Mouse (Mus musculus): ENCODE data around the gene Prpsap1. TPM values are rescaled to one million over a fixed set of nuclear protein-coding genes. Genes with fewer than 3 reads are reported as not detected.
A peak's percentile ranks its signal among the peaks of the same experiment; 100 is the strongest.
"Not testable (repeated sequence)": the region's sequence is repeated elsewhere in the genome, so short reads cannot be mapped to it uniquely, and the experiment has no call there.

Gene Prpsap1
- polyA plus RNA-seq, 1 experiment: 112 TPM

DNA sequence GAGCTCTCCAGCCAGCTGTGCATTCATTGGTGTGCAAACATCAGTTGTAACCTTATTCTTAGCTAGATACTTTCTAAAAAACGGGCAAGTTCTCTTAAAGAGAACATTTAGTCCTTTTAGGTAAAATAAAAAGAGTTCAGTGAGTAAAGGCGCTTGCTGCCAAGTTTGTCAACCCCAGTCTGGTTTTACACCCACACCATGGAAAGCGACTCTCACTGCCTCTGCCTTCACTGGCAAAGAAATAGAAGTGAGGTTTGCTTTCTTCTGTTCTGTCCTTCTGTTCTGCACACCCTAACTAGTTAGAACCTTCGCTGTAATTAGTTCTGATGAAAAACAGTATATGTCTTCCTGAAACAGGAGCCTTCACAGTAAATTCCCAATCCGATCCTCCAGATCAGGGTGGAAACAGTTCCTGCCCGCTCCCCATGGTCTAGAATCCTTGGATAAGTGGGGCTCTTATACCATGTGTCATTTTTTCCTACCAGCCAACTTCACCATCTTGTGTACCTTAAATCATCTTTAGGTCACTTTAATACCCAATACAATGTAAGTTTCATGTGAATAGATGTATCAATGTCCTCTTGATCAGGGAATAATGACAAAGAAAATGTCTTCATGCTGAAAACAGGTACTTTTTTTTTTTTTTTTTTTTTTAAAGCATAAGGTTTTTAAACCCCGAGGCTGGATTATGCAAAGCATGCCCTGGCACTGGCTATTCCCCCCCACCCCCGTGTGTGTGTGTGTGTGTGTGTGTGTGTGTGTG, 61.2 kb downstream of the Prpsap1 start:
- H3K4me3 ChIP-seq (ENCODE audit: insufficient read depth, low read length): 0 out of 2 replicates have a peak overlapping the region, but pooled peaks have one; percentile 15
- peaks cover 12% of the 10 kb centered on the region; the same call in 1 of the 2 replicates for H3K4me1 ChIP-seq (ENCODE audit: control insufficient read depth, insufficient read depth, low read length)
- TF ChIP-seq CTCF (IDR thresholded peaks at IDR 0.05; ENCODE audit: borderline replicate concordance, insufficient read depth, low read length) (no peak), POLR2A (IDR thresholded peaks at IDR 0.05; ENCODE audit: low read depth, low read length) (no peak)
- H3K27ac ChIP-seq (ENCODE audit: insufficient read depth, low read length): peak overlapping the region; percentile 69

GRCm38 (mm10) chr11:116432127-116432526, 61.9 kb downstream of the Prpsap1 start:
- TF ChIP-seq POLR2A (IDR thresholded peaks at IDR 0.05; ENCODE audit: low read depth, low read length): no peak
- no peak for TF ChIP-seq CTCF (IDR thresholded peaks at IDR 0.05; ENCODE audit: borderline replicate concordance, insufficient read depth, low read length)
- Histone ChIP-seq H3K4me1 (ENCODE audit: control insufficient read depth, insufficient read depth, low read length) (peaks cover 11% of the 10 kb centered on the region; the same call in 1 of the 2 replicates), H3K4me3 (ENCODE audit: insufficient read depth, low read length) (no peak overlapping the region), H3K27ac (ENCODE audit: insufficient read depth, low read length) (no peak overlapping the region)

DNA sequence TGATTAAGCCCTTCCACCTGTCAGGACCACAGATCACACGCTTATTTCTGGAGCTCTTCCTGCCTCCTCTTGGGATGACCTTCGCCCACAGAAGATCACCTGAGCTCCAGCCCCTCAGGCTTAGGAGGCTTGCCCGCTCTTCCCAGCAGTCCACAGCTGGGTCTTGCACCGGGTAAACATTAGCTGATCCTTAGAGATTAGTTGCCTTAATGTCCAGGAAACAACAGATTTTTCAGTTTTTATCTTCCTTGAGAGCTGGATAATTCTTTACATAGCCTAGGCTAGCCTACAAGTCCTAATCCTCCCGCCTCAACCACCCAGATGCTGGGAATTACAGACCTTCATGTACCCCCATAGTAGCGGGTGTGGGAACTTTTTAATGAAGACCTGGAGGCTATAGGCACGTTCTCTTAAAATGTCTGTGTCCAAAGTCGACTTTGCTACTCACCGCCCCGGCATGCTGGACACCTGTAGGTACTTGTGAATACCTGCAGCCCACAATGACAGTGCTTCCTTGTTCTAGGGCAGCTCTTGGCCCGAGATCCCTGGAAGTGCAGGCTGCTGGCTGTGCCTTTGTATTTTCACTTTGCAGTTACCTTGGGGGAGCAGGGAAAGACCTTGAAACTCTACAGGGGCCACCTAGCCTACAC, 62.4 kb downstream of the Prpsap1 start:
- Histone ChIP-seq H3K27ac (ENCODE audit: insufficient read depth, low read length) (no peak overlapping the region), H3K4me3 (ENCODE audit: insufficient read depth, low read length) (no peak overlapping the region), H3K4me1 (ENCODE audit: control insufficient read depth, insufficient read depth, low read length) (0 out of 2 replicates have a peak, but pooled peaks cover 6% of the 10 kb centered on the region)
- TF ChIP-seq CTCF (IDR thresholded peaks at IDR 0.05; ENCODE audit: borderline replicate concordance, insufficient read depth, low read length): no peak
- TF ChIP-seq POLR2A (IDR thresholded peaks at IDR 0.05; ENCODE audit: low read depth, low read length): no peak

DNA sequence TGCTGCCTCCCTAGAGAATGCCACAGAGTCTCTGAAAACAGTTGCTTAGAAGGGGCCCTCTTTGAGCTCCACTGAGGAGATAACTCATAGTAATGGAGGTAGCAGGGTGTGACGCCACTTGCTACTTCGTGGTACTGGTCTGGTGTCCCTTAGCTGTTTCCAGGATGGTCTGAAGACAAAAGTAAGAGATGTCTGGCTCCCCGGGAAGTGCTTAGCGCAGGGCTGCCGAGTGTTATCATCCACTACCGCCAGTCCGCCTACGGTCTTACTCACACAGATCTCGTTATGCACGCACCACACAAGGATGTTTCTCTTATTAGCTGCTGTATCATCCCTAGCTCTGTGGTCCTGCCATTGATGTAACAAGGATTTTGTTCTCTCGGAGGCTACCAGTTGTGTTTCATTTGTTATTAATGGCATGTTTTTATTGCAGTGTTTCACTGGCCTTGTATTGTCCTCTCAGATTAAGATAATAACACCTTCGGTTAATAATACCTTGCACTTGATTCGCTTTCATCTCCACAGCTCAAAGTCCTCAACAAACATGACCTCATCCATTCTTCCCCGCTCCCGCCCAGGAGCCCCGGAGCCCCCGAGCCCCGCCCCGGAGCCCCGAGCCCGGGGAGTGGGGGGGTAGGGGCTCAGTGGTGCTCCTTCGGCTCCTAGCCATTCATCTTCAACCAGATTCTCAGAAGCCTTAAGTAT, 63.1 kb downstream of the Prpsap1 start:
- no peak for TF ChIP-seq POLR2A (IDR thresholded peaks at IDR 0.05; ENCODE audit: low read depth, low read length)
- no peak for TF ChIP-seq CTCF (IDR thresholded peaks at IDR 0.05; ENCODE audit: borderline replicate concordance, insufficient read depth, low read length)
- H3K27ac ChIP-seq (ENCODE audit: insufficient read depth, low read length): no peak overlapping the region
- H3K4me1 ChIP-seq (ENCODE audit: control insufficient read depth, insufficient read depth, low read length): 0 out of 2 replicates have a peak, but pooled peaks cover 3% of the 10 kb centered on the region
- H3K4me3 ChIP-seq (ENCODE audit: insufficient read depth, low read length): no peak overlapping the region

DNA sequence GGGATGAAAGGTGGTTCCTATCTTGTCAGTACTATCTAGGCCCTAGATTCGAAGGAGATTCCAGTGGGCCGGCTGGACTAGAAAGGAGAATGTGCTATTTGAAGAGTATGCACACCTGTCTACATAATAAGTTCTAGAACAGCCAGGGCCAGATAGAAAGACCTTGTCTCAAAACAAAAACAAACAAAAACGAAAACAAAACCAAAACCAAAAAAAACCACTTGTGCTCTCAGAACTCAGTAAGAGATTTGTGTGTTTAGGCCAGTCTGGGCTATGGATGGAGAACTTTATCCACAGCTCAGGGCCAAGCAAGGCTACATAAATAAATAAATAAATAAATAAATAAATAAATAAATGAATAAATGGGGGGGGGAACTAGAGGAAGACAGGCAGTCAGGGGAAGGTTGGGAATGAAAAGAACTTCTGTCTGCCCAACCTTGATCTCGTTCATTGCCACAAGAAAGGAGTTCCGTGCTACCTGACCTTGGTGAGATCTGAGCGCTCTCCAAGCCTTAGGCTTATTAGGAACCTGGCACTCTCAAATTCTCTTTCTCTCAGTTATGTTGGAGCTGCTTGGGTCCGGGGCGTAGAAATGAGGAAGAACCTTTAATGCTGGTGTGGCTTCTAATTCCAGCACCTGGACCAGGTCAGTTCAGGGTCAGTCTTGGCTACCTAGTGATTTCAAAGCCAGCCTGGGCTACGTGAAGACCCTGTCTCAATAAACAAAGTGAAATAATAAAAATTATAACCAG, 64.0 kb downstream of the Prpsap1 start:
- Histone ChIP-seq H3K4me1 (ENCODE audit: control insufficient read depth, insufficient read depth, low read length) (0 out of 2 replicates have a peak, but pooled peaks cover 2% of the 10 kb centered on the region), H3K27ac (ENCODE audit: insufficient read depth, low read length) (no peak overlapping the region), H3K4me3 (ENCODE audit: insufficient read depth, low read length) (no peak overlapping the region)
- no peak for TF ChIP-seq CTCF (IDR thresholded peaks at IDR 0.05; ENCODE audit: borderline replicate concordance, insufficient read depth, low read length)
- no peak for TF ChIP-seq POLR2A (IDR thresholded peaks at IDR 0.05; ENCODE audit: low read depth, low read length)

GRCm38 (mm10) chr11:116428872-116429859, 64.8 kb downstream of the Prpsap1 start:
- Histone ChIP-seq H3K27ac (ENCODE audit: insufficient read depth, low read length) (no peak overlapping the region), H3K4me1 (ENCODE audit: control insufficient read depth, insufficient read depth, low read length) (0 out of 2 replicates have a peak, but pooled peaks cover 2% of the 10 kb centered on the region), H3K4me3 (ENCODE audit: insufficient read depth, low read length) (no peak overlapping the region)
- TF ChIP-seq CTCF (IDR thresholded peaks at IDR 0.05; ENCODE audit: borderline replicate concordance, insufficient read depth, low read length): no peak

DNA sequence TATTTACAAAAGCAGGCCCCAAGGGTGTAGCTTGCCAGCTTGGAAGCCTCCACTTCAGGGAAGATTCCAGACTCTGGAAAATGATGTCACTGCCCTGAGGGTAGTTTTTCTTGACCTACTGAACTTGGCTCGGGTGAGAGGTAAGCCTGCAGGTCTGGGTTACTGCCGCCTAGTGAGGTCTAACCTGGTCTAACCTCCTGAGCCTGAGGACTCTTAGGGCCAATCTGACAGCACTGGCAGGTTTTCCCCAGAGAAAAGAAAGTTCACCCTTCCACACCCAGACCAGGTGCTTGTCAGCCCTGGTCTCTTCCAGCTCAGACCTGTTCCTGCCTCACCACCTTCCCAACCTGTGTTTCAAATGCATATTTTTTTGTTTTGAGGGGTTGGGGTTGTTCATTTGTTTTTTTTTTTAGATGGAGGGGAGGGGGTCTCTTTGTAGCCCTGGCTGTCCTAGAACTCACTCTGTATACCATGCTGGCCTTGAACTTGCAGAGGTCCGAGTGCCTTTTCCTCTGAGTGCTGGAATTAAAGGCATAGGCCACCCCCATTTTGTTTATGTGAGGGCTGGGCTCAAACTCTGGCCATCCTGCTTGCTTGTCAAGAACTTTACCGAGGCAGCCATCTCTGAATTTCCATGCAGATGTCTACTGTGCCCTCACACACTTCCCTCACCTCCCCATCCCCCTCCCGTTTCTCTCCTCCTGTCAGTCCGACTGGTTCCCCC, 67.0 kb downstream of the Prpsap1 start:
- H3K4me1 ChIP-seq (ENCODE audit: control insufficient read depth, insufficient read depth, low read length): no peaks in the 10 kb centered on the region
- TF ChIP-seq CTCF (IDR thresholded peaks at IDR 0.05; ENCODE audit: borderline replicate concordance, insufficient read depth, low read length): no peak
- no peak for TF ChIP-seq POLR2A (IDR thresholded peaks at IDR 0.05; ENCODE audit: low read depth, low read length)

GRCm38 (mm10) chr11:116426328-116426727, 67.7 kb downstream of the Prpsap1 start:
- H3K4me1 ChIP-seq (ENCODE audit: control insufficient read depth, insufficient read depth, low read length); H3K27ac ChIP-seq (ENCODE audit: insufficient read depth, low read length); H3K4me3 ChIP-seq (ENCODE audit: insufficient read depth, low read length): not testable (repeated sequence)

More for the DNA sequence above, 67.0 kb downstream of the Prpsap1 start:
- Histone ChIP-seq H3K4me3 (ENCODE audit: insufficient read depth, low read length) (no peak overlapping the region), H3K27ac (ENCODE audit: insufficient read depth, low read length) (no peak overlapping the region)

Measured in embryonic fibroblast, embryonic 13.5 days (primary cell).